Mouse (Mus musculus): ENCODE results near the gene Lsp1. TPM values are rescaled to one million over a fixed set of nuclear protein-coding genes. Genes with fewer than 3 reads are reported as not detected.

Gene Lsp1
- polyA plus RNA-seq, 2 experiments: 45.8 to 102 TPM

DNA sequence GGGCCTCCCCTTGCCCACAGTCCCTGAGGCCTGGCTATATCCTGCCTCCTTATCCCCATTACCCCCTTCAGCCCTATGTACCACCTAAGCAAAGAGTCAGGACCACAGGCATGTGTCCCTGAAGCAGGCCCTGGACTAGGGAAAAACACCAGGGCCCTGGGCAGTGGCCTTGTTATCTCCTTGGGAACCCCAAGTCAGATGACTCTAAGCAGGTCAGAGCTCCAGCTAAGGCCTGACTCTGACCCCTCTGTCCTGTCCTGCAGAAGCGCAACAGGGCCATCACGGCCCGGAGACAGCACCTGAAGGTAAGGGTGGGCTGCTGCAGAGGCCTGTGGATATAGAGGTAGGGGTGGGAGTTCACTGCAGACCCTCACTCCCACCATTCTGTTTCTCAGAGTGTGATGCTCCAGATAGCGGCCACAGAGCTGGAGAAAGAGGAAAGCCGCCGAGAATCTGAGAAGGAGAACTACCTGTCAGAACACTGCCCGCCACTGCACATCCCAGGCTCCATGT lies 17.6 kb upstream of the Lsp1 start:
- no peaks in the 10 kb centered on the region for H3K36me3 ChIP-seq (ENCODE audit: control insufficient read depth, insufficient read depth, low read length)
- H3K9me3 ChIP-seq (ENCODE audit: control insufficient read depth, low read length): no peaks in the 10 kb centered on the region
- no peak for ATAC-seq (ENCODE audit: low FRiP score, low read depth)
- no peak overlapping the region for H3K9ac ChIP-seq (ENCODE audit: low read depth, low read length, severe bottlenecking)
- no peak for TF ChIP-seq POLR2A (IDR thresholded peaks at IDR 0.05; ENCODE audit: borderline replicate concordance, extremely low read depth, insufficient read depth, insufficient read length)
- H3K4me1 ChIP-seq (ENCODE audit: control insufficient read depth, insufficient read depth, low read length): peaks cover 19% of the 10 kb centered on the region
- H3K4me3 ChIP-seq (replicated peaks; ENCODE audit: low read length): no peak overlapping the region
- H3K4me2 ChIP-seq (replicated peaks; ENCODE audit: low read depth, low read length, severe bottlenecking): no peak overlapping the region
- H3K27ac ChIP-seq (replicated peaks; ENCODE audit: low read depth, low read length): no peak overlapping the region
- WGBS: 96% methylated on average over 7 of the region's 7 CpGs
- no peak for DNase-seq (ENCODE audit: low spot score)
- H3K27me3 ChIP-seq (ENCODE audit: control insufficient read depth, insufficient read depth, low read length): no peaks in the 10 kb centered on the region

DNA sequence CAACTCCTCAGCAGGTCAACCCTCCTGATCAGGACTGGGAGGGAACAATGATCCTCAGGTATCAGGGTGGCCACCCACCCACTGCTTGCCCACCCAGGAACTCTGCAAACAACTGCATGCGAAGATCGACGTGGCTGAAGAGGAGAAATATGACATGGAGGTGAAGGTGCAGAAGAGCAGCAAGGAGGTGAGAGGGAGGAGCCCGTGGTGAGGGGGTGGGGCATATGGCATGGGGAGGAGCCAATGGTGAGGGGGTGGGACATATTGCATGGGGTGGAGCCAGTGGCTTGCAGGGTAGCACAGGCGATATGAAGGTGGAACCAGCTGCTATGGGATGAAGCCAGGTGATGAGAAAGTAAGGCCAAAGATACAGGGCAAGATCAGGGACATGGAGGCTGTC lies 17.1 kb upstream of the Lsp1 start:
- no peak for DNase-seq (ENCODE audit: low spot score)

DNA sequence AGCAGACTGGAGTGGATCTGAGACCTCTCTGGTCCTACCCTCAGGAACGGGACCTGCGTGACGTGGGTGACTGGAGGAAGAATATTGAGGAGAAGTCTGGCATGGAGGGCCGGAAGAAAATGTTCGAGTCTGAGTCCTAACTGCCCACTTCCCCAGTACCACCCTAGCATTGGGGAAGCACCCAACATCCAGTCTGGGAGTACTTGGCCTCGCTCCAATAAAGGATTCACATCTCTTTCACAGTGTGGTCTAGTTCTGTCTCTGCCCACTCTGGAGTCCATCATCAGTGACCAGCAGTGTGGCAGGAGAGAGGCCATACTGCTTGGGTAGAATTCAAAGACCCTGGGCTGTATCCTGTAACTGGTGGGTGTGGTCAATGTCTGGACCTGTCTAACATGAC lies 16.4 kb upstream of the Lsp1 start:
- TF ChIP-seq POLR2A (IDR thresholded peaks at IDR 0.05; ENCODE audit: borderline replicate concordance, extremely low read depth, insufficient read depth, insufficient read length): no peak
- Histone ChIP-seq H3K9me3 (ENCODE audit: control insufficient read depth, low read length) (no peaks in the 10 kb centered on the region), H3K4me2 (replicated peaks; ENCODE audit: low read depth, low read length, severe bottlenecking) (no peak overlapping the region), H3K9ac (ENCODE audit: low read depth, low read length, severe bottlenecking) (no peak overlapping the region), H3K4me1 (ENCODE audit: control insufficient read depth, insufficient read depth, low read length) (peaks cover 19% of the 10 kb centered on the region), H3K27me3 (ENCODE audit: control insufficient read depth, insufficient read depth, low read length) (no peaks in the 10 kb centered on the region), H3K4me3 (replicated peaks; ENCODE audit: low read length) (no peak overlapping the region), H3K36me3 (ENCODE audit: control insufficient read depth, insufficient read depth, low read length) (no peaks in the 10 kb centered on the region), H3K27ac (replicated peaks; ENCODE audit: low read depth, low read length) (no peak overlapping the region)
- no peak for DNase-seq (ENCODE audit: low spot score)
- ATAC-seq (ENCODE audit: low FRiP score, low read depth): no peak
- WGBS: 94% methylated on average over 6 of the region's 6 CpGs

More for the DNA sequence above, 17.1 kb upstream of the Lsp1 start:
- no peak for ATAC-seq (ENCODE audit: low FRiP score, low read depth)
- 87% methylated on average over 5 of the region's 5 CpGs for WGBS
- no peaks in the 10 kb centered on the region for H3K9me3 ChIP-seq (ENCODE audit: control insufficient read depth, low read length)
- no peak overlapping the region for H3K27ac ChIP-seq (replicated peaks; ENCODE audit: low read depth, low read length)
- no peak for TF ChIP-seq POLR2A (IDR thresholded peaks at IDR 0.05; ENCODE audit: borderline replicate concordance, extremely low read depth, insufficient read depth, insufficient read length)
- H3K4me3 ChIP-seq (replicated peaks; ENCODE audit: low read length): no peak overlapping the region
- no peak overlapping the region for H3K9ac ChIP-seq (ENCODE audit: low read depth, low read length, severe bottlenecking)
- H3K36me3 ChIP-seq (ENCODE audit: control insufficient read depth, insufficient read depth, low read length): no peaks in the 10 kb centered on the region
- peaks cover 19% of the 10 kb centered on the region for H3K4me1 ChIP-seq (ENCODE audit: control insufficient read depth, insufficient read depth, low read length)
- H3K27me3 ChIP-seq (ENCODE audit: control insufficient read depth, insufficient read depth, low read length): no peaks in the 10 kb centered on the region
- H3K4me2 ChIP-seq (replicated peaks; ENCODE audit: low read depth, low read length, severe bottlenecking): no peak overlapping the region

DNA sequence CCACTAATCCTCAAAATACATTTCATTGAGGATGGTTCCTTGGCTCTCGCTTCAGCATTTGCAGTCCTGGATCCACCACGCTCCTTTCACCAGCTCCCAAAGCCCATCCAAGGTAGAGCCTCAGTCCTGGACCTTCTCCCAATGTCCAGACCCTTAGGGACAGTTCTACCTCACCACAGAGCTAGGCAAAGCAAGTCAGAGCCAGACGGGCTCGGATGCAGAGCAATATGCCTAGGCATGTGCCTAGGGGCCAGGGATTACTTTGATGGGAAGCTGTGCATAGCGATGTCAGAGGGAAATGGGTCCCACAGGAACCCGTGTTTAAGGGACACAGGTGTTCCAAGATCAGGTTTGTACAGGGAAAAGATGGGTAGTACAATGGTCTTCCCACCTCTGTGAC lies 15.3 kb upstream of the Lsp1 start:
- 74% methylated on average over 6 of the region's 6 CpGs for WGBS

DNA sequence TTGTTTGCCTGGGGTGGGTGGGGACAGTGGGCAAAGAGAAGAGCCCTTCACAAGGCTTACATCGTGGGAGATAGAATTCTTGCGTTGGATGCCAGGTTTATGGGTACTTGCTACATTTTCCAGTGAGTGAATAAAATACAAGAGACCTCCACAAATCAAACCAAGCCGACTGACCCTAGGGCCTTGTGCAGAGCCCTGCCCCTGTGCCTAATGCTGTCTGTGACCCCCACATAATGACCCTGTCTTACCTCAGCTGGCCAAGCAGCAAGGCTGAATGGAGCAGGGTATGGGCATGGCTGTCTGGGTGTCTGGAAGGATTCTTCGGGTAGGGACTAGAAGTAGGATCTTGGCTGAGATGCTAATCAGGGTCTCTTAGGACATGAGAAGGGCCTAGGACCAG lies 14.3 kb upstream of the Lsp1 start:
- 85% methylated on average over 4 of the region's 4 CpGs for WGBS
- no peak overlapping the region for H3K27ac ChIP-seq (replicated peaks; ENCODE audit: low read depth, low read length)
- TF ChIP-seq POLR2A (IDR thresholded peaks at IDR 0.05; ENCODE audit: borderline replicate concordance, extremely low read depth, insufficient read depth, insufficient read length): no peak

More for the DNA sequence above, 15.3 kb upstream of the Lsp1 start:
- Histone ChIP-seq H3K27me3 (ENCODE audit: control insufficient read depth, insufficient read depth, low read length) (no peaks in the 10 kb centered on the region), H3K4me2 (replicated peaks; ENCODE audit: low read depth, low read length, severe bottlenecking) (no peak overlapping the region), H3K36me3 (ENCODE audit: control insufficient read depth, insufficient read depth, low read length) (no peaks in the 10 kb centered on the region), H3K4me3 (replicated peaks; ENCODE audit: low read length) (no peak overlapping the region), H3K9ac (ENCODE audit: low read depth, low read length, severe bottlenecking) (no peak overlapping the region), H3K9me3 (ENCODE audit: control insufficient read depth, low read length) (no peaks in the 10 kb centered on the region), H3K4me1 (ENCODE audit: control insufficient read depth, insufficient read depth, low read length) (peaks cover 19% of the 10 kb centered on the region), H3K27ac (replicated peaks; ENCODE audit: low read depth, low read length) (no peak overlapping the region)
- ATAC-seq (ENCODE audit: low FRiP score, low read depth): no peak
- TF ChIP-seq POLR2A (IDR thresholded peaks at IDR 0.05; ENCODE audit: borderline replicate concordance, extremely low read depth, insufficient read depth, insufficient read length): no peak
- DNase-seq (ENCODE audit: low spot score): no peak

More for the DNA sequence above, 14.3 kb upstream of the Lsp1 start:
- Histone ChIP-seq H3K9me3 (ENCODE audit: control insufficient read depth, low read length) (no peaks in the 10 kb centered on the region), H3K4me1 (ENCODE audit: control insufficient read depth, insufficient read depth, low read length) (peaks cover 10% of the 10 kb centered on the region), H3K4me2 (replicated peaks; ENCODE audit: low read depth, low read length, severe bottlenecking) (no peak overlapping the region), H3K9ac (ENCODE audit: low read depth, low read length, severe bottlenecking) (no peak overlapping the region), H3K4me3 (replicated peaks; ENCODE audit: low read length) (no peak overlapping the region), H3K27me3 (ENCODE audit: control insufficient read depth, insufficient read depth, low read length) (no peaks in the 10 kb centered on the region), H3K36me3 (ENCODE audit: control insufficient read depth, insufficient read depth, low read length) (no peaks in the 10 kb centered on the region)
- ATAC-seq (ENCODE audit: low FRiP score, low read depth) (no peak), DNase-seq (ENCODE audit: low spot score) (no peak)
